Mouse (Mus musculus): ENCODE measurements around the gene Atp8a2.

GRCm38 (mm10) chr14:59692164-59692563 lies 504.8 kb downstream of the Atp8a2 start:
- TF ChIP-seq POLR2AphosphoS2 (IDR thresholded peaks at IDR 0.05; ENCODE audit: insufficient read length, low read depth) (no peak), POLR2A (IDR thresholded peaks at IDR 0.05; ENCODE audit: insufficient read length, low read depth) (no peak), TCF12 (IDR thresholded peaks at IDR 0.05; ENCODE audit: insufficient read depth, poor library complexity, severe bottlenecking) (no peak), USF1 (IDR thresholded peaks at IDR 0.05; ENCODE audit: low read depth) (no peak), CEBPB (IDR thresholded peaks at IDR 0.05; ENCODE audit: insufficient read depth, poor library complexity, severe bottlenecking) (no peak), MYOD1 (IDR thresholded peaks at IDR 0.05; ENCODE audit: control insufficient read depth in 1 of 3, insufficient read length in 2 of 3, low read depth in 2 of 3) (no peak), E2F4 (IDR thresholded peaks at IDR 0.05; ENCODE audit: insufficient read depth) (no peak), MAX (IDR thresholded peaks at IDR 0.05; ENCODE audit: low read depth) (no peak), MYOG (IDR thresholded peaks at IDR 0.05; ENCODE audit: control insufficient read depth in 1 of 3, insufficient read depth in 1 of 3, insufficient read length in 2 of 3, low read depth in 2 of 3) (no peak), SRF (IDR thresholded peaks at IDR 0.05; ENCODE audit: control insufficient read depth, insufficient read length, low read depth) (no peak), REST (IDR thresholded peaks at IDR 0.05; ENCODE audit: insufficient read depth, insufficient read length) (no peak)

All from myocyte (in vitro differentiated cells).